Mouse (Mus musculus): Measurements from ENCODE around the gene Lonp2. TPM values are rescaled to one million over a fixed set of nuclear protein-coding genes. Genes with fewer than 3 reads are reported as not detected.

Gene Lonp2
- polyA plus RNA-seq, 1 experiment from 2014 or later: 85.5 TPM

DNA sequence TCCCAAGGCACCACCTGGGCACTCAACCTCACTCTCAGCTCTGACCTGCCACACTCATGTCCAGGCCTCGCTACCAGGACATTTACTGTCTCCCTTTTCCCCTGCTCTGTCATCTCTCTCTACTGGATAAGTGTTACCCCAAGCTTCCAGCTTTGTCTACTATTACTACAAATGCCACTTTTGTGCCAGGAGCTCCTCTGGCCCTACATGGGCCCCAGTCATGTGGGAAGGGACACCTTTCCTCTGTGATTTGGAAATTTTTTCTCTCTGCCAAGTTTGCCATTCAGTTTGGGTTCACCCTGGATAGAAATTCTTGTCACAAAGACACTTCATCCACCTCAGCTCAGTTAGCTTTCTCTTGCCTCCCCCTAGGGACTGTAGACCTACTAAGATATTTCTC, 107.0 kb downstream of the Lonp2 start:
- Histone ChIP-seq H3K4me3 (replicated peaks; ENCODE audit: low read length) (no peak overlapping the region), H3K4me1 (replicated peaks; ENCODE audit: control insufficient read depth, insufficient read depth, low read length) (peaks cover 45% of the 10 kb centered on the region), H3K27me3 (replicated peaks; ENCODE audit: control insufficient read depth, insufficient read depth, low read length) (no peaks in the 10 kb centered on the region), H3K4me2 (ENCODE audit: low read length) (no peak overlapping the region), H3K36me3 (ENCODE audit: control insufficient read depth, insufficient read depth) (no peaks in the 10 kb centered on the region), H3K9me3 (ENCODE audit: control insufficient read depth, low read length) (no peaks in the 10 kb centered on the region), H3K27ac (ENCODE audit: low read length) (no peak overlapping the region), H3K9ac (replicated peaks; ENCODE audit: low read depth, low read length) (no peak overlapping the region)
- WGBS: 93% methylated on average over 1 of the region's 1 CpGs
- no peak for ATAC-seq

DNA sequence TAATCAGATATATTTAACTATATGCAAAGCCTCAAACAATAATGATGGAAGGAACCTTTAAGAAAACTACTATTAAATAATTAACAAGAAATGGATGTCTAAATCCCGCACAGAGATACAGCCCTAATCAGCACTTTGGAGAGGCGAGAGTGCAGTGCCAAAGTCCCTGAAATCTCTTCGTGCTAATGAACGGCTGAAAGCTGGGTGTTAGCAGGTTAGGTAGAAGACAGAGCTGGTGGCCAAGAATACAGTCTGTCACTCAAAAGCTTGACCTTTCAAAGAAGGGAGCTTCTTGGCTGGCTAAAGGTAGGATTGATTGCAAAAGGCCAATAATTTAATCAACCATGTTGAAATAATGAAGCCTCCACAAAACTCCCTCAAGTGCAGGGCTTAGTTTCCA, 110.3 kb downstream of the Lonp2 start:
- Histone ChIP-seq H3K27ac (ENCODE audit: low read length) (no peak overlapping the region), H3K4me3 (replicated peaks; ENCODE audit: low read length) (no peak overlapping the region), H3K9ac (replicated peaks; ENCODE audit: low read depth, low read length) (no peak overlapping the region), H3K9me3 (ENCODE audit: control insufficient read depth, low read length) (no peaks in the 10 kb centered on the region), H3K4me1 (replicated peaks; ENCODE audit: control insufficient read depth, insufficient read depth, low read length) (peaks cover 33% of the 10 kb centered on the region), H3K4me2 (ENCODE audit: low read length) (no peak overlapping the region), H3K36me3 (ENCODE audit: control insufficient read depth, insufficient read depth) (no peaks in the 10 kb centered on the region), H3K27me3 (replicated peaks; ENCODE audit: control insufficient read depth, insufficient read depth, low read length) (no peaks in the 10 kb centered on the region)
- ATAC-seq: no peak
- whole genome bisulfite sequencing: 33% methylated on average over 4 of the region's 4 CpGs

DNA sequence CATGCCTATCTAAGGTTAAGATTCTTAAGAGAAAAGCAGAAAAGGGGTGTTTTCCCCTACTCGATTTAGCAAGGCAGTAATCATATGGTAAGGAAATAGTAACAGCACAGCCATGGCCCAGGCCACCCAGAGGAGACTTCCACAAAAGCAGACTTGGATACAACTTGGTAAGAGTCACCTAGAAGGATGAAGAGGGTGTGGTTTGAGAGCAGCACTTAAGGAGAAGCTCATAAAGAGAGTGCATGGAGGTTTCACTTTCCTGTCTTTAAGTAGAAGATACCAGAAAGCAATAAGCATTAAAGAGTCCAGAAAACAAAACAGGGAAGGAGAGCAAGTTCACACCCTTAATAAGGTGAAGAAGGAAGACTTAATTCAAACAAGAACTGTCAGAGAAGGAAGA, 111.1 kb downstream of the Lonp2 start:
- 97% methylated on average over 1 of the region's 1 CpGs for WGBS
- no peaks in the 10 kb centered on the region for H3K27me3 ChIP-seq (replicated peaks; ENCODE audit: control insufficient read depth, insufficient read depth, low read length)
- no peak overlapping the region for H3K4me2 ChIP-seq (ENCODE audit: low read length)
- H3K4me1 ChIP-seq (replicated peaks; ENCODE audit: control insufficient read depth, insufficient read depth, low read length): peaks cover 33% of the 10 kb centered on the region
- no peaks in the 10 kb centered on the region for H3K36me3 ChIP-seq (ENCODE audit: control insufficient read depth, insufficient read depth)
- no peaks in the 10 kb centered on the region for H3K9me3 ChIP-seq (ENCODE audit: control insufficient read depth, low read length)
- H3K27ac ChIP-seq (ENCODE audit: low read length): no peak overlapping the region
- ATAC-seq: no peak
- no peak overlapping the region for H3K9ac ChIP-seq (replicated peaks; ENCODE audit: low read depth, low read length)
- no peak overlapping the region for H3K4me3 ChIP-seq (replicated peaks; ENCODE audit: low read length)

DNA sequence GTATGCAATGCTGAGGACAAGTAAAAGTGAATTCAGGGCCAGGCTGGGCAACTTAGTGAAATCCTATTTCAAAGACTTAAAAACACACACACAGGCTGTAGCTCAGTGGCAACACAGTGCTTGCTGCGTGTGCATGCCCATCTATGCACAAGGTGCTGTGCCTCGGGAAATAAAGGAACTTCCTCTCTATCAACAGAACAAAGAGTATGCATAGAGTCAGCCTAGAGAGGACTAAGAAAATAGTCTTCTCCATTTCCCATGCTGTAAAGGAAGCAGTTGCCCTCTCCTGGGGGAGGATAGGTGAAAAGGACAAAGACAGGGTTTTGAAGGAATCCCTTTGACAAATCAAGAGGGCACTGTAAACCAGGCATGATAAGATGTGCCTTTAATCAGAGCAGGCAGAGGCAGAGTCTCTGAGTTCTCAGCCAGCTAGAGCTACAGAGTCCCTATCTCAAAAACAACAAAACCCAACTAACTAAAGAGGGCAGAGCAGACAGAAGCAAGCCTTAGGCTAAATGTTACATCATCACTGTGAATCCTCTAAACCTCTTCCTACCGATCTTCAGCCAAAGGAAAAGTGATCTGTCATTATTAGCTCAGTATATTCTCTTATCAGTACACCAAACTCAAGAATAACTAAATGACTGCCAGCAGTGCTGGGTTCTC, 111.7 kb downstream of the Lonp2 start:
- H3K9ac ChIP-seq (replicated peaks; ENCODE audit: low read depth, low read length): no peak overlapping the region
- H3K36me3 ChIP-seq (ENCODE audit: control insufficient read depth, insufficient read depth): no peaks in the 10 kb centered on the region
- WGBS: 50% methylated on average over 3 of the region's 3 CpGs
- no peaks in the 10 kb centered on the region for H3K27me3 ChIP-seq (replicated peaks; ENCODE audit: control insufficient read depth, insufficient read depth, low read length)
- H3K4me1 ChIP-seq (replicated peaks; ENCODE audit: control insufficient read depth, insufficient read depth, low read length): peaks cover 26% of the 10 kb centered on the region
- no peaks in the 10 kb centered on the region for H3K9me3 ChIP-seq (ENCODE audit: control insufficient read depth, low read length)
- H3K4me3 ChIP-seq (replicated peaks; ENCODE audit: low read length): no peak overlapping the region
- no peak for ATAC-seq
- H3K4me2 ChIP-seq (ENCODE audit: low read length): no peak overlapping the region
- H3K27ac ChIP-seq (ENCODE audit: low read length): no peak overlapping the region

DNA sequence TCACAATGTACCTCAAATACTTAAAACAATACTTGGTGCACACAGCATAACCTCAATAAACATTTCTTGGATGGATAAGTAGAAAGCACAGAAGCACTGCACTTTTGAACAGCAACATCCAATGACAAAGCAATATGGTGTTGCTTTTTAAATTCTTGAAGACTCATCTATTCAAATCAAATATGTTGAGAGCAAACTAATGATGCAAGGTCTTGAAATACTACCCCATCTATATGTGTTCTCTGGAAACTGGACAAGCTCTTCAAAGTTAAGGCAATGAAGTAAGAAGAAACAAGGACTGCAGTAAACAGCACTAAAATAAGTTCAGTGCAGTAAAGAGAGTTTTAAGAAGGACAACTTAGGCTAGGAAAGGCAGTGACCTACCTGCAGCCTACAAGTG, 117.1 kb downstream of the Lonp2 start:
- H3K9me3 ChIP-seq (ENCODE audit: control insufficient read depth, low read length): no peaks in the 10 kb centered on the region
- no peaks in the 10 kb centered on the region for H3K36me3 ChIP-seq (ENCODE audit: control insufficient read depth, insufficient read depth)
- H3K4me3 ChIP-seq (replicated peaks; ENCODE audit: low read length): no peak overlapping the region
- H3K4me2 ChIP-seq (ENCODE audit: low read length): no peak overlapping the region
- no peak overlapping the region for H3K27ac ChIP-seq (ENCODE audit: low read length)
- H3K4me1 ChIP-seq (replicated peaks; ENCODE audit: control insufficient read depth, insufficient read depth, low read length): peaks cover 30% of the 10 kb centered on the region
- H3K9ac ChIP-seq (replicated peaks; ENCODE audit: low read depth, low read length): no peak overlapping the region
- ATAC-seq: no peak
- no peaks in the 10 kb centered on the region for H3K27me3 ChIP-seq (replicated peaks; ENCODE audit: control insufficient read depth, insufficient read depth, low read length)

DNA sequence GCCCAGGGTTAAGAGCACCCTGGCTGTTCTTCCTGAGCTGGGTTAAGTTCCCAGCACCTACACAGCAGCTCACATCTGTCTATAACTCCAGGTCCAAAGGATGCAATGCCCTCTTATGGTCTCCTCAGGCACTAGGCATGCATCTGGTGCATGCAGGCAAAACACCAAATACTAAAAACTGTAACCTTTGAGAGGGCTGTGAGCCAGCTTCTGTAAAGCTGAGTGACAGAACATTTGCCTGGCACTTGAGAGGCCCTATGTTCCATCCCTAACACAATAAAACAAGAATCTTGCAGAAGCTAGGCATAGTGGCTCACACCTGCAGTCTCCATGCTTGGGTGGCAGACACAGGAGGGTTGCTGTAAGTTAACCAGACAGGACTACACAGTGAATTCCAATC, 117.8 kb downstream of the Lonp2 start:
- Histone ChIP-seq H3K27me3 (replicated peaks; ENCODE audit: control insufficient read depth, insufficient read depth, low read length) (no peaks in the 10 kb centered on the region), H3K9ac (replicated peaks; ENCODE audit: low read depth, low read length) (no peak overlapping the region), H3K4me3 (replicated peaks; ENCODE audit: low read length) (no peak overlapping the region), H3K4me1 (replicated peaks; ENCODE audit: control insufficient read depth, insufficient read depth, low read length) (peaks cover 29% of the 10 kb centered on the region), H3K4me2 (ENCODE audit: low read length) (no peak overlapping the region), H3K27ac (ENCODE audit: low read length) (no peak overlapping the region), H3K9me3 (ENCODE audit: control insufficient read depth, low read length) (no peaks in the 10 kb centered on the region), H3K36me3 (ENCODE audit: control insufficient read depth, insufficient read depth) (no peaks in the 10 kb centered on the region)
- no peak for ATAC-seq

DNA sequence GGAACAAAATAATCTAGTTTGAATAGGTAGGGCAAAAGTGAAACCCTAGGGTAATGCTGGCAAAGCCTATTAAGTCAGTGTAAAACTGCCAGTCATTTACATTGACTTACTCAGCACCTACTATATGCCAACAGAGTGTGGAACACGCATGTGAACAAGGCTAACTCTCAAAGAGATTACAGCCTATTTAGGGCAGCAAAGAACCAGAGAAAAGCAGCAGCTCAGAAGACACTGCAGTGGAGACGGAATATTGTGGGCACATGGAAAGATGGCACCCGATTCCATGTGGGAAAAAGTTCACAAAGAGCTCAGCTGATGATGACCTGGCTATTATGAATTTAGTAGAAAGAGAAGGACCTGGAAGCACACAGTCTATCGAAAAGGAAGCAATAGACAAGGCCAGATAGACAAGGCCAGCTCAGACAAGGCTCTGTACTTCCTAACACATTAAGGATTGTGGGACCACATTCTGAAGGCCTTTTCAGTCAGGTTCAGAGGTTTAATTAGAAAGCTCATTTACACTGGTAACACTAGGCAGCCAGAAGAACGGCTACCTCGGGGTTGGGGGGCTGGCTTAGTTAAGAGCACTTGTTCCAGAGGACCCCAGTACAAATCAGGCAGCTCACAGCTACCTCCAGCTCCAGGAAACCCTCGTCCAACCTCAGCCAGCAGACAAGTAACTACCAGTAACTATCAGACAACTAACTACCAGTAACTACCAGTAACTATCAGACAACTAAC, 118.9 kb downstream of the Lonp2 start:
- WGBS: 48% methylated on average over 7 of the region's 7 CpGs
- H3K9me3 ChIP-seq (ENCODE audit: control insufficient read depth, low read length): no peaks in the 10 kb centered on the region
- H3K27ac ChIP-seq (ENCODE audit: low read length): no peak overlapping the region

DNA sequence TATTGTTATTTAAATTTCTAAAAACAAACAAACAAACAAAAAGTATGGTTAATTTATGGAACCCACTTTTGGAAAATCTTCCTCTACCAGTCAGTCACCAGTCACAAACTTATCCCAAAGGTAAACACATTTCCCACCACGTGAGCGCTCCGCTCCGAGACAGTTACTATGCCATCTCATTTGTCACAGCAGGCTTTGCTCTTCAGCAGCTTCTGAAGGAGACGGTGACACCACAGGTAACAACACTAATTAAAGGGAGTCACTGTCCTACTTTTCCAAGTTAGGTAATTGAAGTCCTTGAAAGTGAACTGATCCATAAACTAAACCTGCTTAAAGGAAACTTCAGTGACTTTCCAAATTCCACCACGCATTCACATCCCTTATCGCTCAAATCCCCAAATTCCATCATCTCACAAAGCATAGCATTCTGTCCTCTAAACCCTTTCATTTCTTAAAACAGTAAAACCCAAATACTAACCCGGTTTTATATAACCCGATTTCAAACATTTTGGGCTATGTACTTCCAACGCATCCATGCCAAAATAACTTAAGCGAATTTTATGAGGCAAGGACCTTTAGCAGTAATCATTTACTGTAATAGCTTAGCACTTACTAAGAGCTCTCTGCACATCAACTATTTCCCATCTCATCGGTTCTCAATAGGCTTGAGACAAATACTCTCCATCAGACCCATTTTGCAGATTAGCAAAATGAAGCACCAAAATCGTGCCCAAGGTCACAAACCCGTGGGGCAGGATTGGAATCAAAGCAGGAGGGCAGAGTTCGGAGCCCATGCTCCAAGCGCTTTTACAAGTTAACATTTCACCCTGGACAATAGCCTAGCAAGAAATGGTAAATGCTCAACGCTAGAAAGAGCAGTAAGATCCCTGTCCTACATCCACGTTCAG, 120.7 kb downstream of the Lonp2 start:
- ATAC-seq: no peak
- Histone ChIP-seq H3K27ac (ENCODE audit: low read length) (peak overlapping the region; percentile 96), H3K4me3 (replicated peaks; ENCODE audit: low read length) (peak overlapping the region; percentile 91), H3K9ac (replicated peaks; ENCODE audit: low read depth, low read length) (peak overlapping the region; percentile 99), H3K27me3 (replicated peaks; ENCODE audit: control insufficient read depth, insufficient read depth, low read length) (no peaks in the 10 kb centered on the region), H3K4me2 (ENCODE audit: low read length) (peak overlapping the region; percentile 64), H3K9me3 (ENCODE audit: control insufficient read depth, low read length) (no peaks in the 10 kb centered on the region), H3K36me3 (ENCODE audit: control insufficient read depth, insufficient read depth) (no peaks in the 10 kb centered on the region), H3K4me1 (replicated peaks; ENCODE audit: control insufficient read depth, insufficient read depth, low read length) (peaks cover 33% of the 10 kb centered on the region)
- WGBS: 4% methylated on average over 18 of the region's 18 CpGs

More for the DNA sequence above, 118.9 kb downstream of the Lonp2 start:
- Histone ChIP-seq H3K27me3 (replicated peaks; ENCODE audit: control insufficient read depth, insufficient read depth, low read length) (no peaks in the 10 kb centered on the region), H3K36me3 (ENCODE audit: control insufficient read depth, insufficient read depth) (no peaks in the 10 kb centered on the region), H3K4me3 (replicated peaks; ENCODE audit: low read length) (no peak overlapping the region), H3K4me2 (ENCODE audit: low read length) (peak overlapping the region; percentile 23; the same call in 1 of the 2 replicates), H3K9ac (replicated peaks; ENCODE audit: low read depth, low read length) (no peak overlapping the region), H3K4me1 (replicated peaks; ENCODE audit: control insufficient read depth, insufficient read depth, low read length) (peaks cover 33% of the 10 kb centered on the region)
- no peak for ATAC-seq

DNA sequence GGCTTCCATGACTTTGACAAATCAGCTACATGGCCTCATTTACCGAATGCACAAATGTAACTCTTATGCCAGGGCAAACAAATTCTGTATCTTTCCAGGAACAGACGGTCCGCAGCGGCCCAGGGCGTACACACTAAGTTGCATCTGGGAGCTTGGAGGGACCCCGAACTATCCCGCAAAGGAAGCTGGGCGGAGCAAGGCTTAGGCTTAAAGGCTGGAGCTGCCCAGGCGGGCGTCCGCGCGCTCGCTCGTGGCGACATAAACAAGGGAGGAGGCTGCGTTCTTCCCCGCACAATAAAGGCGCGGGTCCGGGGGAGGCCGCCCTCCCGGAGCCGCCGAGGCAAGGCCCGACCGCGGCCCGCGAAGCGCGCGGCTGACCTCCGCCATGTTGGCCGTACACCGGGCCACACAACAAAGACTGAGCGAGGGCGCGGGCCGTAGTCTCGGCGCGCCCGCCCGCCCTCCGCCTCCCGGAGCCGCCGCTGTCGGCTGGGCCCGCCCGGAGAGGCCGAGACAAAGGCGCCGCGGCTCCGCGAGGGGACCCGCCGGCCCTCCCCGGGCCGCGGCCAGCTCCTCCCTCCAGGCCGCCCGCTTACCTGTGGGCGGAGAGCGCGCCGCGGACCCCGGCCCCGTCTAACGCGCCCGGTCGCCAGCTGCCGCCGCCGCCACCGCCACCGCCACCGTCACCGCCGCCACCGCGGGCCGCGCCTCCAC, 121.5 kb downstream of the Lonp2 start, which contains the start of the genes Gm10638 and Siah1a:
TSS of gene Gm10638 (plus strand) at position 479 of the 714 bp plus-strand sequence.
TSS of gene Siah1a (minus strand) at position 714 of the 714 bp plus-strand sequence.
- under 1% methylated on average over 73 of the region's 88 CpGs for WGBS
- no peaks in the 10 kb centered on the region for H3K36me3 ChIP-seq (ENCODE audit: control insufficient read depth, insufficient read depth)
- no peaks in the 10 kb centered on the region for H3K27me3 ChIP-seq (replicated peaks; ENCODE audit: control insufficient read depth, insufficient read depth, low read length)
- H3K27ac ChIP-seq (ENCODE audit: low read length): peak within 1 kb of the TSS; percentile 96
- H3K9me3 ChIP-seq (ENCODE audit: control insufficient read depth, low read length): no peaks in the 10 kb centered on the region
- H3K4me1 ChIP-seq (replicated peaks; ENCODE audit: control insufficient read depth, insufficient read depth, low read length): peaks cover 33% of the 10 kb centered on the region
- H3K9ac ChIP-seq (replicated peaks; ENCODE audit: low read depth, low read length): peak within 1 kb of the TSS; percentile 99
- H3K4me3 ChIP-seq (replicated peaks; ENCODE audit: low read length): peak within 1 kb of the TSS; percentile 91
- peak; percentile 79 for ATAC-seq
- peak within 1 kb of the TSS; percentile 84 for H3K4me2 ChIP-seq (ENCODE audit: low read length)

Data from forebrain, embryonic 16.5 days (tissue).